Mouse (Mus musculus) bone marrow, adult 2 months (tissue): ENCODE data around the gene Dkk3.

Source experiments
- CTCF ChIP-seq: fragments of 200-500 bp; IDR thresholded peaks from 2 replicates; pipeline ENCODE4 v1.5.1; 2011; ENCODE audit warnings: low read length, control low read depth; ENCODE audit not compliant: control insufficient read depth, insufficient read depth
- POLR2A ChIP-seq: fragments of 200-500 bp; IDR thresholded peaks from 2 replicates; pipeline ENCODE4 v1.6.1; 2011; ENCODE audit warnings: low read depth, mild to moderate bottlenecking, control low read depth, low read length, borderline replicate concordance; ENCODE audit not compliant: control insufficient read depth

DNA sequence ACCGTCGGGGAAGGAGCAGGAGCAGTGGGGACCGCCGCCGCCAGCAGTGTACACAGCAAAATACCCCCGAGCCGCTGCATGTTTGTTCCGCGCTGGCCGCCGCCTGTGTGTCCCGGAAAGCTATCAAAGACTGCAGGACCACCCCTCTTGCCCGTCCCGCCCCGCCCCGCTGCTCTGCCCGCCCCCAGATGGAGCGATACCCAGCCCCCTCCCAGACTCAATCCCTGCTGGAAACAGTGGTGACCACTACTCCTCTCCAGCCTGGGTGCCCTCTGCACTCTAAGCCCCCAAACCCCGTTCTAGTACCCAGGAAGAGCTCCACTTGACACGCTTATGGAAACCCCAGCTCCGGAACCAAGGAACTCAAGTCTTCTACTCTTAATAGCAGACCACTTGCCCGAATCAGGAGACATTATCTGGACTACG lies 528 bp downstream of the Dkk3 start:
- TF ChIP-seq CTCF, result no peak
- TF ChIP-seq POLR2A, result no peak
